Mouse (Mus musculus): ENCODE measurements at regions not wholly inside any gene's neighbourhood (a gene's known extent, or its start where the extent isn't known, plus 50 kb on each side); places are given as distances from the start of the nearest gene placed in this dataset.

- no peak for TF ChIP-seq CTCF (IDR thresholded peaks at IDR 0.05; ENCODE audit: low read depth)
- no peak for TF ChIP-seq EP300 (optimal IDR thresholded peaks at IDR 0.05)
Observed at GRCm38 (mm10) chr7:35989456-35989855, 186.7 kb upstream of the Zfp507 start.
